Mouse (Mus musculus) brain, embryonic 14.5 days (tissue): Measurements from ENCODE around the gene Atf2.

ENCODE experiments used
- CTCF ChIP-seq: fragments of 200-500 bp; IDR thresholded peaks from 2 replicates; pipeline ENCODE4 v1.5.1; 2012; ENCODE audit warnings: inconsistent platforms, mild to moderate bottlenecking, moderate library complexity, borderline replicate concordance; ENCODE audit not compliant: insufficient read depth, insufficient read length; ENCODE audit errors: extremely low read depth
- POLR2A ChIP-seq: fragments of 200-500 bp; IDR thresholded peaks from 2 replicates; pipeline ENCODE4 v1.6.1; 2012; ENCODE audit warnings: mild to moderate bottlenecking, inconsistent platforms, borderline replicate concordance; ENCODE audit not compliant: poor library complexity, insufficient read depth, insufficient read length, severe bottlenecking; ENCODE audit errors: extremely low read depth

- no peak for TF ChIP-seq POLR2A
- no peak for TF ChIP-seq CTCF
Measured at GRCm38 (mm10) chr2:73940471-73940870, 48.0 kb upstream of the Atf2 start.
